Mouse (Mus musculus) kidney, adult 2 months (tissue): ENCODE results near the gene Tnrc6b.

Experiments used
- CTCF ChIP-seq: fragments of 200-500 bp; conservative IDR thresholded peaks from 2 replicates; pipeline ENCODE4 v1.5.1; 2011; ENCODE audit warnings: low read depth, mild to moderate bottlenecking, control low read depth, low read length, moderate library complexity, mixed read lengths; ENCODE audit not compliant: insufficient read depth, insufficient read length
- POLR2A ChIP-seq: fragments of 200-500 bp; IDR thresholded peaks from one replicate; pipeline ENCODE4 v1.6.1; 2011; ENCODE audit warnings: low read depth, low read length, control low read depth

DNA sequence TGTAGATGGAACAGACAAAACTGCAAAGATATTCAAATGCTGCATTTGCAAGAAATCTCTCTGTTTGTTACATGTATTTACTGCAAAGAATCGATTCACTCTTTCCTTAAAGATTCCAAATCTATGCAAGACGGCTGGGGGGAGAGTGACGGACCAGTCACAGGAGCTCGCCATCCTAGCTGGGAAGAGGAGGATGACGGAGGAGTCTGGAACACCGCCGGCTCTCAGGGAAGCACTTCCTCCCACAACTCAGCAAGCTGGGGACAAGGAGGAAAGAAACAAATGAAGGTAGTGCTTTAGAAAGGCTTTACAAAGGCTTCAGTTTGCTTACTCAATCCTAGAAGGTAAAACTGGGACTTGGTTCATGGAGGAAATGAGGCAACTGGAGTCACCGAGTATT is 173.0 kb downstream of the Tnrc6b start:
- no peak for TF ChIP-seq POLR2A
- TF ChIP-seq CTCF, result no peak
